Mouse (Mus musculus) liver, postnatal 0 days (tissue): ENCODE measurements at regions not wholly inside any gene's neighbourhood (a gene's known extent, or its start where the extent isn't known, plus 50 kb on each side); places are given as distances from the start of the nearest gene placed in this dataset.

Experiments
- CTCF ChIP-seq: sonication (generic); IDR thresholded peaks from 2 replicates; pipeline ENCODE4 v1.5.1; 2016; ENCODE audit warnings: antibody characterized with exemption, low read depth
- EP300 ChIP-seq: IDR thresholded peaks from 2 replicates; pipeline ENCODE4 v1.6.1; 2016; ENCODE audit warnings: antibody characterized with exemption, low read depth, mild to moderate bottlenecking

DNA sequence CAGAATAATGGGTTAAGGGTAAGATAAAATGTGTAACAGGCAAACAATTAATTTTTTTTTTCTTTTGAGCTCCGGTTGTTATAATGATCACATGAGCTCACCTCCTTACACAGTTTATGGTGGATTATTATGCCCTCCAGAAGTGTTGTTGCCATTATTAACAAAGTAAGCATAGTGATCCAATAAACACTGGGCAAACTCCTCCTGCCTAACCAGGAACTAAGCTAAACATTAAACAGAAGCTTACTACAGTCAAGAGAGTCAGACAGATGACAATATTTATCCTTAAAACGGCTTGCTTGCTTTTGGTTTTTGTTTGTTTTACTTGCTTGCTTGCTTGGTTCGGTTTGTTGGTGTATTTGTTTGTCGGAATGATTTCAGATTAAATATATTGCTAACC lies 153.3 kb upstream of the Tmc1 start:
- TF ChIP-seq CTCF (no peak), EP300 (no peak)
